Mouse (Mus musculus) cortical plate, adult 2 months (tissue): ENCODE measurements around the gene Rps15. TPM values are rescaled to one million over a fixed set of nuclear protein-coding genes. Genes with fewer than 3 reads are reported as not detected.

Source experiments
- H3K27ac ChIP-seq: fragments of 200-500 bp; 2 replicates; pipeline ENCODE4 v1.5.1; 2012; ENCODE audit warnings: low read length, control low read depth, inconsistent platforms; ENCODE audit not compliant: insufficient read depth
- H3K4me1 ChIP-seq: fragments of 200-500 bp; 2 replicates; pipeline ENCODE4 v1.6.1; 2011; ENCODE audit warnings: low read length; ENCODE audit not compliant: control insufficient read depth, insufficient read depth
- H3K4me3 ChIP-seq: fragments of 200-500 bp; 2 replicates; pipeline ENCODE4 v1.5.1; 2011; ENCODE audit warnings: mild to moderate bottlenecking, low read length, control low read depth; ENCODE audit not compliant: insufficient read depth
- CTCF ChIP-seq: fragments of 200-500 bp; IDR thresholded peaks from 2 replicates; pipeline ENCODE4 v1.5.1; 2011; ENCODE audit warnings: mild to moderate bottlenecking, control low read depth, low read length; ENCODE audit not compliant: insufficient read depth; ENCODE audit errors: extremely low read depth
- POLR2A ChIP-seq: fragments of 200-500 bp; IDR thresholded peaks from 2 replicates; pipeline ENCODE4 v1.6.1; 2011; ENCODE audit warnings: mild to moderate bottlenecking, low read length, control low read depth; ENCODE audit not compliant: insufficient read depth; ENCODE audit errors: extremely low read depth
- polyA plus RNA-seq: library from polyadenylated mRNA; depleted of rRNA; stranded (reverse); fragments of >200 nt; gene quantifications from 2 replicates; pipeline ENCODE4 v1.2.3, GENCODE M21; 2012

Gene Rps15
- polyA plus RNA-seq, 1 experiment, result 2,263 TPM

GRCm38 (mm10) chr10:80270734-80271181 lies 21.5 kb upstream of the Rps15 start:
- TF ChIP-seq POLR2A (no peak), CTCF (no peak)
- H3K27ac ChIP-seq, result no peak overlapping the region
- no peak overlapping the region for H3K4me3 ChIP-seq
- peaks cover 16% of the 10 kb centered on the region for H3K4me1 ChIP-seq

- Histone ChIP-seq H3K27ac (no peak overlapping the region), H3K4me1 (peaks cover 16% of the 10 kb centered on the region), H3K4me3 (no peak overlapping the region)
- no peak for TF ChIP-seq POLR2A
- no peak for TF ChIP-seq CTCF
Observed at GRCm38 (mm10) chr10:80271186-80271843, 20.9 kb upstream of the Rps15 start.

- Histone ChIP-seq H3K27ac (no peak overlapping the region), H3K4me1 (peaks cover 16% of the 10 kb centered on the region), H3K4me3 (no peak overlapping the region)
- no peak for TF ChIP-seq POLR2A
- TF ChIP-seq CTCF, result no peak
Observed at GRCm38 (mm10) chr10:80271870-80272585, 20.2 kb upstream of the Rps15 start.

- peaks cover 10% of the 10 kb centered on the region for H3K4me1 ChIP-seq
- no peak overlapping the region for H3K4me3 ChIP-seq
- TF ChIP-seq CTCF (no peak), POLR2A (no peak)
- no peak overlapping the region for H3K27ac ChIP-seq
Observed at GRCm38 (mm10) chr10:80273847-80274246, 18.4 kb upstream of the Rps15 start.

- H3K27ac ChIP-seq, result no peak overlapping the region
- no peak for TF ChIP-seq POLR2A
- TF ChIP-seq CTCF, result no peak
- no peak overlapping the region for H3K4me3 ChIP-seq
- H3K4me1 ChIP-seq, result no peaks in the 10 kb centered on the region; the same call in 1 of the 2 replicates
Observed at GRCm38 (mm10) chr10:80276238-80276637, 16.0 kb upstream of the Rps15 start.

DNA sequence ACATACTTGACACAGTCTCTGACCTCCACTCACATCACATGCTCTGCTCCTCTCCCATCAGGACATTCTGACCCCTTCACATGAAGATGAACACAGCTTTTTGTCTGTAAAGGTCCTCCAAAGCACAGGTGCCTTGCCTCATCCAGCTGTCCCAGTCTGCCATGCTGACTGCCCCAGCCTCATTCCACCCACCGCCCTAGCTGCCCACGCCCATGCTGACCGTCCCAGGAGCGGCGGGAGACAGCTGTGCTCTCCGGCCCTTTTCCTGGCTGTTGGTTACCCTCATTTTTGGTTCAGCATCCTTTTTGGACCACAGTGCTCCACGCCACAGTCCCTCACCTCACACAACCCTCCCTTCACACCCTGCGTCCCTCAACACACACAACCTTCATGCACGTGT lies 13.9 kb upstream of the Rps15 start:
- Histone ChIP-seq H3K4me3 (no peak overlapping the region), H3K4me1 (no peaks in the 10 kb centered on the region; the same call in 1 of the 2 replicates), H3K27ac (no peak overlapping the region)
- TF ChIP-seq CTCF, result no peak
- TF ChIP-seq POLR2A, result no peak

- TF ChIP-seq POLR2A (no peak), CTCF (no peak)
- Histone ChIP-seq H3K4me3 (no peak overlapping the region), H3K4me1 (no peaks in the 10 kb centered on the region), H3K27ac (no peak overlapping the region)
Observed at GRCm38 (mm10) chr10:80279273-80279672, 13.0 kb upstream of the Rps15 start.

- H3K27ac ChIP-seq, result no peak overlapping the region
- no peak for TF ChIP-seq POLR2A
- TF ChIP-seq CTCF, result no peak
- H3K4me3 ChIP-seq, result no peak overlapping the region
- no peaks in the 10 kb centered on the region for H3K4me1 ChIP-seq
Observed at GRCm38 (mm10) chr10:80281304-80281703, 10.9 kb upstream of the Rps15 start.

DNA sequence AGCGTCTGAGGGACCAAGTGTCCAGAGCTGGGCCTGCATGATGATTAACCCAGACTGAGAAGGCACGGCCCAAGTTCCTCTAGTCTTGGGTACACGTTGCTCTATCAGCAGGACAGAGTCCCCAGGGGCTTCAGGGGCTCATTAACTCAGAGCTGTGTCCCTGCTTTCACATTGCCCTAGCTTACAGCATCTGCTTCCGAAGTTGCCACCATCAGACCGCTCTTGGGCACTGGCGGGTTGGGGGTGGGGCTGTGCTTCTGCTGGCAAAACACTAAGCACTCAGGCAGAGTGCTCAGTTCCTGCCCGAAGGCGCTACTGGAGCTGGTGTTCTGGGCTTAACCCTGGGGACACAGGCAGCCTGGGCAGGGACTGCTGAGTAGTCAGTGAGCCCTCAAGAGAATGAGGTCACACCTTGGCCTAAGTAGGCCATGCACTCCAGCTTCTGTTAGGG lies 10.3 kb upstream of the Rps15 start:
- Histone ChIP-seq H3K27ac (no peak overlapping the region), H3K4me3 (no peak overlapping the region), H3K4me1 (no peaks in the 10 kb centered on the region)
- TF ChIP-seq CTCF, result no peak
- no peak for TF ChIP-seq POLR2A
